Mouse (Mus musculus) bone marrow, adult 2 months (tissue): ENCODE results near the gene Tprg. TPM values are rescaled to one million over a fixed set of nuclear protein-coding genes. Genes with fewer than 3 reads are reported as not detected.

Experiments used
- H3K27ac ChIP-seq: fragments of 200-500 bp; 2 replicates; pipeline ENCODE4 v1.5.1; 2012; ENCODE audit warnings: low read depth, mild to moderate bottlenecking, control low read depth, inconsistent platforms, low read length; ENCODE audit not compliant: control insufficient read depth, poor library complexity, insufficient read depth
- H3K4me1 ChIP-seq: fragments of 200-500 bp; 2 replicates; pipeline ENCODE4 v1.6.1; 2011; ENCODE audit warnings: low read length; ENCODE audit not compliant: control insufficient read depth, insufficient read depth
- H3K4me3 ChIP-seq: fragments of 200-500 bp; replicated peaks from 2 replicates; pipeline ENCODE3; 2011; ENCODE audit warnings: mild to moderate bottlenecking, low read depth, low read length, control low read depth; ENCODE audit not compliant: control insufficient read depth
- CTCF ChIP-seq: fragments of 200-500 bp; IDR thresholded peaks from 2 replicates; pipeline ENCODE4 v1.5.1; 2011; ENCODE audit warnings: low read length, control low read depth; ENCODE audit not compliant: control insufficient read depth, insufficient read depth
- POLR2A ChIP-seq: fragments of 200-500 bp; IDR thresholded peaks from 2 replicates; pipeline ENCODE4 v1.6.1; 2011; ENCODE audit warnings: low read depth, mild to moderate bottlenecking, control low read depth, low read length, borderline replicate concordance; ENCODE audit not compliant: control insufficient read depth
- WGBS: fragments of 180-500 bp; shearing (Covaris S2); methylation state at CpG from one replicate; pipeline ENCODE4 v1.1.7; 2018; 5-methylcytosine and 5-hydroxymethylcytosine counted together
- polyA plus RNA-seq: library from polyadenylated mRNA; stranded (reverse); fragments of >200 nt; gene quantifications from 2 replicates; pipeline ENCODE4 v1.2.4, GENCODE M21; 2011; ENCODE audit warnings: low replicate concordance; ENCODE audit not compliant: missing spikeins, insufficient read depth, insufficient read length

The Tprg gene
- polyA plus RNA-seq, 1 experiment: not detected

GRCm38 (mm10) chr16:25425376-25425775, 138.8 kb downstream of the Tprg start:
- Histone ChIP-seq H3K27ac (no peak overlapping the region; the same call in 1 of the 2 replicates), H3K4me1 (peaks cover 3% of the 10 kb centered on the region; the same call in 1 of the 2 replicates), H3K4me3 (no peak overlapping the region)
- WGBS: 20% methylated on average over 1 of the region's 1 CpGs
- no peak for TF ChIP-seq CTCF
- TF ChIP-seq POLR2A: no peak

DNA sequence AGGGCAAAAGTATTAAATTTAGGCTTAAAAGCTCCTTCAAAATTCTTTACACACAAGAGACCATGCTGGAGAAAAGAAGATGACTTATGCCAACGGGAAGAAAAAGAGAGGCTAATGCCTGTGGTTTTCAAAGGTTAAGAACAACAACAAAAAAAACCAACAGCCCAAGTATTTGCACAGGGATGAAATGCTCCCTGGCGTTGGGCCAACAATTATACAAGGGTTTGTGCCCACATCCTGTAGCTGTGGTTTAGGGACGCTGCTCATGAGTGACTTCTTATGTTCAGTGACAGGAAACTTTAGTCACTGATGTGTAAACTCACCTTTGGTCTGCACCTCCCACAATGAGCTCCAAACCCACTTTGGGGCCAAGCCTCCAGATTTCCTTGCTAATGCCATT, 139.6 kb downstream of the Tprg start:
- H3K4me3 ChIP-seq: no peak overlapping the region
- peaks cover 3% of the 10 kb centered on the region; the same call in 1 of the 2 replicates for H3K4me1 ChIP-seq
- TF ChIP-seq CTCF (no peak), POLR2A (no peak)
- 0% methylated on average over 3 of the region's 3 CpGs for WGBS
- H3K27ac ChIP-seq: no peak overlapping the region; the same call in 1 of the 2 replicates

DNA sequence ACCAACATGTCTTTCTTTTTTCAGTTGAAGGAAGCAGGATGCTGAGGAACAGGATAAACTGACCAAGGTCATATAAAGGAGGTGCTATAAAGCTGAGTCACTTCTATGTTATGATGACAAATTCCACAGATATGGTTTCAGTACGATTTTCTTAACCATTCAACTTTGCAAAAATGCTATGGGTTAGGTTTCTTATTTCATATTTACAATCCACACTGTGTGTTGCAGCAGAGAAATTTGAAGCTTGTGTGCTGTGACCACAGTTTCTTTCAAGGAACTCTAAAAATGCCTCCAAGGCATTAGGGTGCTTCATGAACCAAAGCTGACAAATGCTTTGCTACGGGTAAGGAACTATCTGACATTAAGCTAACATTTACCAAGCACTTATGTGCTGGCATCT, 153.4 kb downstream of the Tprg start:
- TF ChIP-seq CTCF (no peak), POLR2A (no peak)
- Histone ChIP-seq H3K4me3 (no peak overlapping the region), H3K4me1 (no peaks in the 10 kb centered on the region), H3K27ac (no peak overlapping the region)
- 57% methylated on average over 2 of the region's 2 CpGs for WGBS

DNA sequence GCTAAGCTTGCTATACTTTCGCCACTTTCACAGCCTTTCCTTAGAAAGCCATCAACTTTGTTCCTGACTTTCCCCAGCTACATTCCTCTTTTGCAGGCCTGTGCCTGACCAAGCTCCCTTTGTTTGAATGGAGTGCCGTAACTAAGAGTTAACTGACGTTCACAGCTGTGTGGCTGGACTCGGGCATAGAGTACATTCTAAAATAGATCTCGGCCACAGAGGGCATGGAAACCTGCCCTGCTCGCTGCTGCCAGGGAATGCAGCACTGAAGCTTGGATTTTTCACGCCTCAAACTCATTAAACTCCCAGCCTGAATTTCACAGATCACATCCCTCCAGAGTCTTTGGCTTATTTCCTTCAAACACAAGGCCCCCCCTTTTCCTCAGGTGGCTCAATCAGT, 159.0 kb downstream of the Tprg start:
- H3K4me1 ChIP-seq: no peaks in the 10 kb centered on the region
- H3K27ac ChIP-seq: no peak overlapping the region
- TF ChIP-seq POLR2A (no peak), CTCF (no peak)
- WGBS: 77% methylated on average over 7 of the region's 7 CpGs
- no peak overlapping the region for H3K4me3 ChIP-seq

DNA sequence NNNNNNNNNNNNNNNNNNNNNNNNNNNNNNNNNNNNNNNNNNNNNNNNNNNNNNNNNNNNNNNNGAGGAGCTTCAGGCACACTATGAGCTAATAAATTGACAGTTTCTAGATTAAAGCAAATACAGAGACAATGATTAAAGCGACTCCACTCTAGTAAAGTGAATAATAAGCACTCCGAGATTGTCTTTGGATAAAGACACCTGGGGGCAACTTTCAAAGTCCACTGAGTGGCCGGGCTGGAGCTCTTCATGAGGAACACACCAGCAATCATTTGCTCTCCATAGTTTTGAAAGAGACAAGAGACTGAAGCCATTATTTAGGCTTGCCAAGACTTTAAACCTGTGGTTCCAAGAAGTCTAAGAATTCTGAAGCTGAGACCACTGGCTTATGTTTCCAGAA, 164.9 kb downstream of the Tprg start:
- Histone ChIP-seq H3K27ac (no peak overlapping the region), H3K4me1 (no peaks in the 10 kb centered on the region), H3K4me3 (no peak overlapping the region)
- 88% methylated on average over 3 of the region's 3 CpGs for WGBS
- no peak for TF ChIP-seq CTCF
- TF ChIP-seq POLR2A: no peak

DNA sequence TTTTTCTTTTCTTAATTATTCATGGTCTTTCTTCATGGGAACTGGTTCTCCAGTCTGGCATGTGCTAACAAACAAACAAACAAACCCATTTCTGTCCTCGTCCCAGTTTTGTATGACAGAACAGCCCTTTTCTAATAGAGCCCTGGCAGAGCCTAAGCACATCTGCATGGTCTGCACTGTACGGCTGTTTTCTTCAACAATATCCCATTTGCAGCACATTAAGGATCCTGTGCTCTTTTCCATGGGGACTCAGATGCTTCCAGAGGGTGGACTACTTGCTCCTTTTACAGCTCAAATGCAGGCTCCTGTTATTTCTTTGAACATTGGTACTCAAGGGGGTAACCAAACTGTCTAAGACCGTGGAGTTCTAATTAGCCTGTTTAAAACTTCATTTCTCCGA, 178.1 kb downstream of the Tprg start:
- WGBS: 82% methylated on average over 4 of the region's 4 CpGs
- Histone ChIP-seq H3K4me3 (no peak overlapping the region), H3K27ac (no peak overlapping the region), H3K4me1 (no peaks in the 10 kb centered on the region; the same call in 1 of the 2 replicates)
- TF ChIP-seq CTCF (no peak), POLR2A (no peak)

DNA sequence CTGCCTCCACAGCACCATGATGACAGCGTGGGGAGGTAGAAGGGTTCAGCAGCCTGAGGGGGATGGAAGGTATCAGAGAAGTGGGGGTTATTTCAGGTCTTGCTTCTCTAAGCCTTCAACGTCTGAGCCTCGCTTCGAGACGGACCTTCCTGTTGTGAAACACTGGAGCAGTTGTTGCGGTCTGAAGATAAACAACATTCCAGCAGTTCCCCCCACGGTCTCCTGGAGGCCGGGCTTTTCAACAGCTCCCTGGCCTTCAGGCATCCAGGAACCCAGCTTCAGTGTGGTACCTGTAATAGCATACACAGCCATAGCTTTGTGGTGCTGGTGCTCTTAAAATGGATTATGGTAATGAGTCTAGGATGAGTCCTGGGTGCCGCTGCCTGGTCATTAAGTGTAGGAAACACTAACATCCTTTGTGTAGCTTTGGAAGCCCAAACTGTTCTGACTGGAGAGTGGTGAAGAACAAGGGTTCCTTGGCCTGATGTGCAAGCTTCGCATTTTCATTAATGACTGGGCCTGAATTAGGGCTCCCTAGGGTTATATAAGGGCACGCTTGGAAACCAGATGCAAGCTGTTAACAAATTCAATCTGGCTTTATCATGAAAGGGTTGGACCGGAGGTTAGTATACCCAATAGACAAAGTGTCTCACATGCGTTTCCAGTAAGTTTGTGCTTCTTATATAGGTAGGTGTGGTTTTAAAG, 179.0 kb downstream of the Tprg start:
- no peaks in the 10 kb centered on the region; the same call in 1 of the 2 replicates for H3K4me1 ChIP-seq
- no peak overlapping the region for H3K27ac ChIP-seq
- 51% methylated on average over 13 of the region's 13 CpGs for WGBS
- TF ChIP-seq CTCF (no peak), POLR2A (no peak)
- no peak overlapping the region for H3K4me3 ChIP-seq

DNA sequence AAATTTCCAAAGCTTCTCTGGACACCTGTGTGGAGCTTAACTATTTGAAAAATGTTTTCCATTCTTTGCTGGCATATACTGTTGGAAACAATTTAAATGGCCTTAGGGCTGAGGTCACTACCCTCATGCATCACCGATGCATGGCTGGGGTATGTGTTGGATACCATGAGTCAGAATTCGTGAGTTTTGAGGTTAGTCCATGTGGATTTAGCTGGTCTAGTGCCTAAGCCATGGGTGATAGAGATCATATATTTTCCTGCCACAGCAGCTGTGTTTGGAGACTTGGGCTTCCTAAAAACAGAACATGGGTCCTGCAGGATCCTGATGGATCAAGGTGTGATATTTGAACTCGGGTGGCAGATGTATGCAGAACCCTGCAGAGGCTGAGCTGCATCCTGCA, 181.4 kb downstream of the Tprg start:
- H3K27ac ChIP-seq: no peak overlapping the region
- H3K4me1 ChIP-seq: no peaks in the 10 kb centered on the region; the same call in 1 of the 2 replicates
- TF ChIP-seq CTCF: no peak
- TF ChIP-seq POLR2A: no peak
- WGBS: 66% methylated on average over 3 of the region's 3 CpGs
- no peak overlapping the region for H3K4me3 ChIP-seq
